Mouse (Mus musculus): ENCODE measurements around the gene S100a13. TPM values are rescaled to one million over a fixed set of nuclear protein-coding genes. Genes with fewer than 3 reads are reported as not detected.

Gene S100a13
- polyA plus RNA-seq, 1 experiment from 2014 or later, result 19.6 TPM

- WGBS (ENCODE audit: insufficient replicate concordance), result under 1% methylated on average over 10 of the region's 10 CpGs
- no peaks in the 10 kb centered on the region for H3K9me3 ChIP-seq (replicated peaks; ENCODE audit: control insufficient read depth, low read length)
- no peaks in the 10 kb centered on the region for H3K27me3 ChIP-seq (ENCODE audit: control insufficient read depth, insufficient read depth, low read depth, low read length)
- H3K27ac ChIP-seq (ENCODE audit: low read length), result peak overlapping the region; percentile 32
- peak overlapping the region; percentile 98 for H3K4me2 ChIP-seq (ENCODE audit: low read depth, low read length)
- no peaks in the 10 kb centered on the region for H3K36me3 ChIP-seq (ENCODE audit: control insufficient read depth, insufficient read depth)
- H3K4me1 ChIP-seq (ENCODE audit: control insufficient read depth, low read depth, low read length), result peaks cover 25% of the 10 kb centered on the region
- peak overlapping the region; percentile 64 for H3K4me3 ChIP-seq (ENCODE audit: low read depth, low read length)
- peak overlapping the region; percentile 64 for H3K9ac ChIP-seq (ENCODE audit: low read depth, low read length)
- peak; percentile 85 for ATAC-seq (ENCODE audit: low read depth)
Measured at GRCm38 (mm10) chr3:90514691-90515090, 456 bp downstream of the S100a13 start.

GRCm38 (mm10) chr3:90515242-90515641 lies 1.0 kb downstream of the S100a13 start:
- ATAC-seq (ENCODE audit: low read depth), result 0 out of 2 replicates have a peak, but pooled peaks have one; percentile 10
- H3K4me1 ChIP-seq (ENCODE audit: control insufficient read depth, low read depth, low read length), result peaks cover 23% of the 10 kb centered on the region
- peak overlapping the region; percentile 64 for H3K9ac ChIP-seq (ENCODE audit: low read depth, low read length)
- peak overlapping the region; percentile 64 for H3K4me3 ChIP-seq (ENCODE audit: low read depth, low read length)
- peak overlapping the region; percentile 32; the same call in 1 of the 2 replicates for H3K27ac ChIP-seq (ENCODE audit: low read length)
- no peaks in the 10 kb centered on the region for H3K36me3 ChIP-seq (ENCODE audit: control insufficient read depth, insufficient read depth)
- peak overlapping the region; percentile 98 for H3K4me2 ChIP-seq (ENCODE audit: low read depth, low read length)
- 19% methylated on average over 1 of the region's 1 CpGs for WGBS (ENCODE audit: insufficient replicate concordance)
- H3K9me3 ChIP-seq (replicated peaks; ENCODE audit: control insufficient read depth, low read length), result no peaks in the 10 kb centered on the region
- H3K27me3 ChIP-seq (ENCODE audit: control insufficient read depth, insufficient read depth, low read depth, low read length), result no peaks in the 10 kb centered on the region

- Histone ChIP-seq H3K36me3 (ENCODE audit: control insufficient read depth, insufficient read depth) (no peaks in the 10 kb centered on the region), H3K4me3 (ENCODE audit: low read depth, low read length) (no peak overlapping the region), H3K9ac (ENCODE audit: low read depth, low read length) (no peak overlapping the region), H3K27ac (ENCODE audit: low read length) (no peak overlapping the region), H3K4me1 (ENCODE audit: control insufficient read depth, low read depth, low read length) (peaks cover 23% of the 10 kb centered on the region), H3K27me3 (ENCODE audit: control insufficient read depth, insufficient read depth, low read depth, low read length) (no peaks in the 10 kb centered on the region), H3K4me2 (ENCODE audit: low read depth, low read length) (0 out of 2 replicates have a peak overlapping the region, but pooled peaks have one; percentile 98), H3K9me3 (replicated peaks; ENCODE audit: control insufficient read depth, low read length) (no peaks in the 10 kb centered on the region)
- ATAC-seq (ENCODE audit: low read depth), result no peak
- WGBS (ENCODE audit: insufficient replicate concordance), result 67% methylated on average over 4 of the region's 4 CpGs
Measured at GRCm38 (mm10) chr3:90515789-90516188, 1.6 kb downstream of the S100a13 start.

GRCm38 (mm10) chr3:90517711-90518110 lies 3.5 kb downstream of the S100a13 start:
- no peak overlapping the region for H3K27ac ChIP-seq (ENCODE audit: low read length)
- WGBS (ENCODE audit: insufficient replicate concordance), result 82% methylated on average over 4 of the region's 4 CpGs
- H3K9ac ChIP-seq (ENCODE audit: low read depth, low read length), result no peak overlapping the region
- no peak for ATAC-seq (ENCODE audit: low read depth)
- no peaks in the 10 kb centered on the region for H3K36me3 ChIP-seq (ENCODE audit: control insufficient read depth, insufficient read depth)
- H3K27me3 ChIP-seq (ENCODE audit: control insufficient read depth, insufficient read depth, low read depth, low read length), result no peaks in the 10 kb centered on the region
- H3K4me1 ChIP-seq (ENCODE audit: control insufficient read depth, low read depth, low read length), result peaks cover 23% of the 10 kb centered on the region
- no peak overlapping the region for H3K4me2 ChIP-seq (ENCODE audit: low read depth, low read length)
- no peak overlapping the region for H3K4me3 ChIP-seq (ENCODE audit: low read depth, low read length)
- no peaks in the 10 kb centered on the region for H3K9me3 ChIP-seq (replicated peaks; ENCODE audit: control insufficient read depth, low read length)

GRCm38 (mm10) chr3:90525421-90525820 lies 11.2 kb downstream of the S100a13 start:
- Histone ChIP-seq H3K9ac (ENCODE audit: low read depth, low read length) (no peak overlapping the region), H3K27me3 (ENCODE audit: control insufficient read depth, insufficient read depth, low read depth, low read length) (no peaks in the 10 kb centered on the region; the same call in 1 of the 2 replicates), H3K9me3 (replicated peaks; ENCODE audit: control insufficient read depth, low read length) (no peaks in the 10 kb centered on the region), H3K4me2 (ENCODE audit: low read depth, low read length) (no peak overlapping the region), H3K4me1 (ENCODE audit: control insufficient read depth, low read depth, low read length) (no peaks in the 10 kb centered on the region; the same call in 1 of the 2 replicates), H3K36me3 (ENCODE audit: control insufficient read depth, insufficient read depth) (no peaks in the 10 kb centered on the region), H3K27ac (ENCODE audit: low read length) (no peak overlapping the region), H3K4me3 (ENCODE audit: low read depth, low read length) (no peak overlapping the region)
- 39% methylated on average over 4 of the region's 4 CpGs for WGBS (ENCODE audit: insufficient replicate concordance)
- ATAC-seq (ENCODE audit: low read depth), result no peak

GRCm38 (mm10) chr3:90526076-90526475 lies 11.8 kb downstream of the S100a13 start:
- WGBS (ENCODE audit: insufficient replicate concordance), result 70% methylated on average over 2 of the region's 2 CpGs
- Histone ChIP-seq H3K9me3 (replicated peaks; ENCODE audit: control insufficient read depth, low read length) (no peaks in the 10 kb centered on the region), H3K9ac (ENCODE audit: low read depth, low read length) (no peak overlapping the region), H3K4me3 (ENCODE audit: low read depth, low read length) (no peak overlapping the region), H3K27ac (ENCODE audit: low read length) (no peak overlapping the region), H3K27me3 (ENCODE audit: control insufficient read depth, insufficient read depth, low read depth, low read length) (no peaks in the 10 kb centered on the region; the same call in 1 of the 2 replicates), H3K36me3 (ENCODE audit: control insufficient read depth, insufficient read depth) (no peaks in the 10 kb centered on the region), H3K4me1 (ENCODE audit: control insufficient read depth, low read depth, low read length) (no peaks in the 10 kb centered on the region; the same call in 1 of the 2 replicates), H3K4me2 (ENCODE audit: low read depth, low read length) (no peak overlapping the region)
- no peak for ATAC-seq (ENCODE audit: low read depth)

- no peak within 1 kb of the TSS for H3K4me3 ChIP-seq (ENCODE audit: low read depth, low read length)
- no peak within 1 kb of the TSS for H3K27ac ChIP-seq (ENCODE audit: low read length)
- H3K9ac ChIP-seq (ENCODE audit: low read depth, low read length), result no peak within 1 kb of the TSS
- H3K4me2 ChIP-seq (ENCODE audit: low read depth, low read length), result no peak within 1 kb of the TSS
- ATAC-seq (ENCODE audit: low read depth), result peak; percentile 56; the same call in 1 of the 2 replicates
- no peaks in the 10 kb centered on the region; the same call in 1 of the 2 replicates for H3K4me1 ChIP-seq (ENCODE audit: control insufficient read depth, low read depth, low read length)
- no peaks in the 10 kb centered on the region; the same call in 1 of the 2 replicates for H3K27me3 ChIP-seq (ENCODE audit: control insufficient read depth, insufficient read depth, low read depth, low read length)
- 39% methylated on average over 5 of the region's 5 CpGs for WGBS (ENCODE audit: insufficient replicate concordance)
- no peaks in the 10 kb centered on the region for H3K36me3 ChIP-seq (ENCODE audit: control insufficient read depth, insufficient read depth)
- H3K9me3 ChIP-seq (replicated peaks; ENCODE audit: control insufficient read depth, low read length), result no peaks in the 10 kb centered on the region
Measured at GRCm38 (mm10) chr3:90526580-90526979, 12.3 kb downstream of the S100a13 start, which contains the start of gene S100a14. TSS of gene S100a14 (plus strand) at chr3:90526856.

- 65% methylated on average over 7 of the region's 7 CpGs for WGBS (ENCODE audit: insufficient replicate concordance)
- no peak overlapping the region for H3K4me3 ChIP-seq (ENCODE audit: low read depth, low read length)
- H3K4me1 ChIP-seq (ENCODE audit: control insufficient read depth, low read depth, low read length), result no peaks in the 10 kb centered on the region; the same call in 1 of the 2 replicates
- no peak overlapping the region for H3K27ac ChIP-seq (ENCODE audit: low read length)
- ATAC-seq (ENCODE audit: low read depth), result no peak
- H3K36me3 ChIP-seq (ENCODE audit: control insufficient read depth, insufficient read depth), result no peaks in the 10 kb centered on the region
- H3K9ac ChIP-seq (ENCODE audit: low read depth, low read length), result no peak overlapping the region
- H3K4me2 ChIP-seq (ENCODE audit: low read depth, low read length), result no peak overlapping the region
- no peaks in the 10 kb centered on the region; the same call in 1 of the 2 replicates for H3K27me3 ChIP-seq (ENCODE audit: control insufficient read depth, insufficient read depth, low read depth, low read length)
- H3K9me3 ChIP-seq (replicated peaks; ENCODE audit: control insufficient read depth, low read length), result no peaks in the 10 kb centered on the region
Measured at GRCm38 (mm10) chr3:90527291-90527873, 13.1 kb downstream of the S100a13 start.

GRCm38 (mm10) chr3:90531713-90532112 lies 17.5 kb downstream of the S100a13 start:
- no peaks in the 10 kb centered on the region for H3K36me3 ChIP-seq (ENCODE audit: control insufficient read depth, insufficient read depth)
- H3K9me3 ChIP-seq (replicated peaks; ENCODE audit: control insufficient read depth, low read length), result no peaks in the 10 kb centered on the region
- H3K4me1 ChIP-seq (ENCODE audit: control insufficient read depth, low read depth, low read length), result no peaks in the 10 kb centered on the region
- H3K4me2 ChIP-seq (ENCODE audit: low read depth, low read length), result no peak overlapping the region
- WGBS (ENCODE audit: insufficient replicate concordance), result 56% methylated on average over 5 of the region's 5 CpGs
- no peak overlapping the region for H3K27ac ChIP-seq (ENCODE audit: low read length)
- no peaks in the 10 kb centered on the region; the same call in 1 of the 2 replicates for H3K27me3 ChIP-seq (ENCODE audit: control insufficient read depth, insufficient read depth, low read depth, low read length)
- H3K4me3 ChIP-seq (ENCODE audit: low read depth, low read length), result no peak overlapping the region
- H3K9ac ChIP-seq (ENCODE audit: low read depth, low read length), result no peak overlapping the region
- no peak for ATAC-seq (ENCODE audit: low read depth)
